19 mouse cellular contexts compared by ENCODE assay signal in the genomic region with DNA sequence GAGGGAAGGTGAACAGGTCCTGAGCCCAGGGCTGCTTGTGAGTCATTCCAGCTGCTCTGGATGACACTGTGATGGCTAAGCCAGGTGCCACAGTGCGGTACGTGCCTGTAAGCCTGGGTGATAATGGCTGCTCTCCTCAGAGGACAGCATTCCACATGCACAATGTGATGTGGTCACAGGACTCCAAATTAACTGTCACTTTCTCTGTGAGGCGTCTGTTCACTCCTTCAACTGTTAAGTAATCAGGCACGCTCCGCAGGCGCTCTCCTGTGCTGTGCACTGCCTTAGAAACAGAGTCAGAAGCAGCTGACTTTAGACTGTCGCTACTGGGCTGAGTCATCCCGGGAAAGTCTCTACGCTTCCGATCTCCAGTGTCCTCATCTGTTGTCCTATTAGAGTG. TPM values are rescaled to one million over a fixed set of nuclear protein-coding genes. Genes with fewer than 3 reads are reported as not detected.
DNase-seq lines count a peak whose midpoint lies in the region; ATAC-seq lines count a peak whose summit lies in the region.
"Had no signal": no experiment of that assay in that cellular context is flagged by ENCODE, and none has a peak within 500 bp of the region (broad histone marks: within the 10 kb centered on the region; RNA-seq: fewer than 3 reads in every experiment).

No protein-coding gene starts in this region.

- H3K4me3 ChIP-seq in heart, embryonic 16.5 days (ENCODE audit: low read length): no peak overlapping the region
- H3K4me3 ChIP-seq: embryonic facial prominence, embryonic 12.5 days; gastrocnemius, adult 2 months; hindbrain, embryonic 12.5 days; limb, embryonic 13.5 days had no signal

- peaks cover 9% of the 10 kb centered on the region for H3K4me1 ChIP-seq in heart, embryonic 16.5 days (ENCODE audit: control insufficient read depth, insufficient read depth, low read length)
- H3K4me1 ChIP-seq: embryonic facial prominence, embryonic 12.5 days had no signal

- H3K4me2 ChIP-seq in heart, embryonic 16.5 days (ENCODE audit: low read depth, low read length): no peak overlapping the region
- H3K4me2 ChIP-seq: embryonic facial prominence, embryonic 12.5 days; hindbrain, embryonic 12.5 days; limb, embryonic 13.5 days had no signal

- peak; percentile 50; the same call in 1 of the 2 replicates for ATAC-seq in heart, embryonic 16.5 days (replicated peaks; ENCODE audit: extremely low read depth, insufficient read depth, low FRiP score)
- ATAC-seq: intestine, postnatal 0 days had no signal

- H3K9me3 ChIP-seq in heart, embryonic 16.5 days (replicated peaks; ENCODE audit: control insufficient read depth, low read length): no peaks in the 10 kb centered on the region
- H3K9me3 ChIP-seq: embryonic facial prominence, embryonic 12.5 days; hindbrain, embryonic 12.5 days had no signal

- WGBS in heart, embryonic 16.5 days: 40% methylated on average over 10 of the region's 10 CpGs

- H3K36me3 ChIP-seq in heart, embryonic 16.5 days (ENCODE audit: control insufficient read depth, insufficient read depth): peaks cover 14% of the 10 kb centered on the region

- H3K9ac ChIP-seq in heart, embryonic 16.5 days (ENCODE audit: low read length): no peak overlapping the region
- H3K9ac ChIP-seq: embryonic facial prominence, embryonic 12.5 days; hindbrain, embryonic 12.5 days; limb, embryonic 13.5 days had no signal

- DNase-seq in heart, adult 8-10 months (ENCODE audit: low spot score): no peak
- peak; percentile 35 to 37 for DNase-seq in right cerebral cortex, adult 2 months (ENCODE audit: low spot score in 2 of 2)
- DNase-seq in right cerebral cortex, postnatal 4 days: no peak
- DNase-seq in ZHBTc4 (ENCODE audit: low read depth, low spot score): peak; percentile 70
- no peak for DNase-seq in cerebellum, postnatal 4 days (ENCODE audit: low spot score in 2 of 2)
- DNase-seq in urinary bladder, postnatal 36 days (ENCODE audit: low spot score in 2 of 2): no peak
- DNase-seq: cerebellum, adult 9-10 months; gastrocnemius, adult 2 months; kidney, postnatal 36 days; layer of hippocampus, postnatal 36 days; lung, postnatal 10 days; midbrain, embryonic 14.5 days; right cerebral cortex, postnatal 14 days; thymus, postnatal 14 days had no signal

- H3K27ac ChIP-seq in heart, embryonic 16.5 days (ENCODE audit: low read length): peak overlapping the region; percentile 6
- H3K27ac ChIP-seq: embryonic facial prominence, embryonic 12.5 days; gastrocnemius, adult 2 months; hindbrain, embryonic 12.5 days; limb, embryonic 13.5 days had no signal

- no peaks in the 10 kb centered on the region for H3K27me3 ChIP-seq in heart, embryonic 16.5 days (ENCODE audit: control insufficient read depth, insufficient read depth, low read length)
- H3K27me3 ChIP-seq: embryonic facial prominence, embryonic 12.5 days; hindbrain, embryonic 12.5 days; limb, embryonic 13.5 days had no signal

RNA-seq across cellular contexts. Expression of a gene that starts 32.7 kb away (rescaled TPM):
- 129 and 136 TPM in 2 replicates for polyA plus RNA-seq in heart, embryonic 16.5 days (2015; fragmentation: Nextera tagmentation; extraction: Ambion mirVana)
- total RNA-seq in heart, adult 8-10 months (2022): 10 to 100 TPM; 12.6 to 22.5 (median 14.9) TPM

RNA-seq across cellular contexts. Expression of a gene that starts 32.8 kb away (rescaled TPM):
- polyA plus RNA-seq in heart, embryonic 16.5 days (2015; fragmentation: Nextera tagmentation; extraction: Ambion mirVana): 7.7 and 10.8 TPM in 2 replicates
- total RNA-seq in heart, adult 8-10 months (2022): 10 to 100 TPM; 19.3 to 23.9 (median 22.6) TPM

RNA-seq across cellular contexts. Expression of a gene that starts 48.6 kb away (rescaled TPM):
- polyA plus RNA-seq in heart, embryonic 16.5 days (2015; fragmentation: Nextera tagmentation; extraction: Ambion mirVana): 0.88 and 1.4 TPM in 2 replicates
- under 1 TPM in 1 of 4 experiments, not detected in 3; 0.17 TPM for total RNA-seq in heart, adult 8-10 months (2022)
- total RNA-seq: gastrocnemius, adult 2 months had no signal

RNA-seq across cellular contexts. Expression of a gene that starts 53.9 kb away (rescaled TPM):
- 114 and 119 TPM in 2 replicates for polyA plus RNA-seq in heart, embryonic 16.5 days (2015; fragmentation: Nextera tagmentation; extraction: Ambion mirVana)
- 10 to 100 TPM; 14.8 to 17.5 (median 15.8) TPM for total RNA-seq in heart, adult 8-10 months (2022)

Comparison
In these comparisons a context has a peak if more than half of its experiments do, and no peak if none do; other contexts are left out.
1. DNase-seq: peak in right cerebral cortex, adult 2 months (2 of 2) and ZHBTc4 (single experiment); none in heart, adult 8-10 months (single experiment), right cerebral cortex, postnatal 4 days (single experiment), cerebellum, postnatal 4 days (0 of 2) and urinary bladder, postnatal 36 days (0 of 2).